Mouse (Mus musculus) left cerebral cortex, adult 6 months (tissue): ENCODE data around the gene Mybphl. TPM values are rescaled to one million over a fixed set of nuclear protein-coding genes. Genes with fewer than 3 reads are reported as not detected.

Source experiments
- long read RNA-seq, 2 experiments: library from polyadenylated mRNA; unstranded; transcript quantifications; one replicate each; pipeline ENCODE4 v2.0.0; 2019 to 2020
- polyA plus RNA-seq: library from polyadenylated mRNA; unstranded; fragments of <200 nt; fragmentation: Nextera tagmentation; gene quantifications from 2 replicates; pipeline ENCODE4 v1.2.3, GENCODE M21; 2021

Mybphl gene
- 0.21 TPM in 1 of 2 replicates, not detected in the other for polyA plus RNA-seq
- long read RNA-seq, experiment 1, result 0 reads
- long read RNA-seq, experiment 2, result 0 reads

GRCm38 (mm10) chr3:108364270-108364995, at the start of gene Mybphl:
Gene Mybphl (plus strand): TSS chr3:108364911.

GRCm38 (mm10) chr3:108383485-108384354, 19.0 kb downstream of the Mybphl start, which contains the start of gene Psrc1:
Gene Psrc1 (plus strand): TSS chr3:108383839.

GRCm38 (mm10) chr3:108414857-108415830, 50.4 kb downstream of the Mybphl start, which contains the start of gene Celsr2:
Gene Celsr2 (minus strand): TSS chr3:108415552.

Other genes starting within 250 kb of the Mybphl start
- gene Gnai3, start 218.8 kb upstream of the Mybphl start, polyA plus RNA-seq, result 15.2 and 20.7 TPM in 2 replicates
- gene Gpr61, start 210.0 kb upstream of the Mybphl start, polyA plus RNA-seq, result 4.2 and 6.9 TPM in 2 replicates
- 7.0 and 28.0 TPM in 2 replicates for gene Amigo1, start 178.6 kb upstream of the Mybphl start, polyA plus RNA-seq
- 5.7 TPM in 2 replicates for gene Cyb561d1, start 163.7 kb upstream of the Mybphl start, polyA plus RNA-seq
- 4.3 and 6.9 TPM in 2 replicates for gene Atxn7l2, start 154.0 kb upstream of the Mybphl start, polyA plus RNA-seq
- 0.49 and 2.2 TPM in 2 replicates for gene Sypl2, start 138.3 kb upstream of the Mybphl start, polyA plus RNA-seq
- gene Psma5, start 108.0 kb upstream of the Mybphl start, polyA plus RNA-seq, result 203 and 256 TPM in 2 replicates
- gene Sort1, start 80.8 kb upstream of the Mybphl start, polyA plus RNA-seq, result 27.4 and 83.4 TPM in 2 replicates
- gene Psrc1, start 18.9 kb downstream of the Mybphl start, polyA plus RNA-seq, result 6.6 and 8.6 TPM in 2 replicates
- 25.5 and 26.9 TPM in 2 replicates for gene Celsr2, start 50.6 kb downstream of the Mybphl start, polyA plus RNA-seq
- 171 and 174 TPM in 2 replicates for gene Sars, start 80.3 kb downstream of the Mybphl start, polyA plus RNA-seq
- gene 1700013F07Rik, start 169.2 kb downstream of the Mybphl start, polyA plus RNA-seq, result 1.4 and 2.2 TPM in 2 replicates
- gene 5330417C22Rik, start 171.6 kb downstream of the Mybphl start, polyA plus RNA-seq, result 20.3 and 36.9 TPM in 2 replicates
- 28.1 and 35.1 TPM in 2 replicates for gene Tmem167b, start 197.6 kb downstream of the Mybphl start, polyA plus RNA-seq
- 24.2 and 28.5 TPM in 2 replicates for gene Taf13, start 206.8 kb downstream of the Mybphl start, polyA plus RNA-seq
- 37.9 and 48.9 TPM in 2 replicates for gene Wdr47, start 226.4 kb downstream of the Mybphl start, polyA plus RNA-seq